Mouse (Mus musculus): ENCODE measurements at regions not wholly inside any gene's neighbourhood (a gene's known extent, or its start where the extent isn't known, plus 50 kb on each side); places are given as distances from the start of the nearest gene placed in this dataset.

GRCm38 (mm10) chr10:30132243-30132642, 68.1 kb downstream of the Cenpw start:
- in situ Hi-C loops (cut with MboI, MseI), result no loop called here

DNA sequence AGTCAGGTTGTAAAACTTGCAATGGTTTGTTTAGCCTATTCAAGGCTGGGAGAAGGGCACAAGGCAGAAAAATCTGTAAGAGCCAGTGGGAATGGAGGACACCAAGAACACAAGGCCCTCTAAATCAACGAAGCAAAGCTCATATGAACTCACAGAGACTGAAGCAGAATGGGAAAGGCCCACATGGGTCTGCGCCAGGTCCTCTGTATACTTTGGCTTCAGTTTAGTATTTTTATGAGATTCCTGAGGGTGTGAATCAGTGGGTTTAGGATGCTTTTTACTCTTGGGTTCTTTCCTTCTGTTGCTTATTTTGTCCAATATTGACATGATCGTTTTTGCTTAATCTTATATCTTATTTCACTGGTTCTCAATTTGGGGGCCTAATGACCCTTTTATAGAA, 90.0 kb downstream of the Cenpw start:
- in situ Hi-C loops (cut with MboI, MseI), result no loop called here

DNA sequence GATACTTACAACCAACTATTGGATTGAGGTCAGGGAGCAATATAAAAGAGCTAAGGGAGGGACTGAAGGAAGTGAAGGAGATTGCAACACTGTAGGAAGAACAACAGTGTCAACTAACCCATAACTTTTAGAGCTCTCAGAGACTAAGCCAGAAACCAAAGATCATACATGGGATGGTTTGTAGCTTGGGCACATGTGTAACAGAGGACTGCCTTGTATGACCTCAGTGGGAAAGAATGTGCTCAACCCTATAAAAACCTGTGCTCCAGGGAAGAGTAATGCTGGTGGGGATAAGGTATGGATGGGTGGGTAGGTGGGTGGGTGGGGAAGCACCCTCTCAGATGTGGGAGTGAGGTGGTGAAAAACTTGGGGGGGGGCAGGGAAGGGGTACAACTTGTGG, 97.9 kb downstream of the Cenpw start:
- in situ Hi-C loops (cut with MboI, MseI), result no loop called here

DNA sequence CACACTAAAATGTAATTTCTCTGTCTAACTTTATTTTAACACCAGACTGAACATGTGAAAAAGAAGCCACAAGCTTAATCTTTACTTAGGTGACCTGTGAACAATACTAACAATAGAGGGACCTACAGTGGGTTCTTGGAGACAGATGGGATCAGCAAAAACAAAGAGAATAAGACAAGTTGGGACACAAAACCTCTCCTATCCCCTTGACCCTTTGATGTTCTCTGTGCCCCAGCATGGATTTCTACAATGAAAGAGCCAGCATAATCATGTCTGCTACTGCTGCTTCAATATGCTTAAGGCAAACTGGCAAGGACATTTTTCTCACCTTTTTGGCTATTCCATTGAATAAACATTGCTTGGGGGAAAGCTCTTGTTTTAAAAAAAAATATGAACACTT, 105.8 kb downstream of the Cenpw start:
- in situ Hi-C loops (cut with MboI, MseI), result no loop called here

DNA sequence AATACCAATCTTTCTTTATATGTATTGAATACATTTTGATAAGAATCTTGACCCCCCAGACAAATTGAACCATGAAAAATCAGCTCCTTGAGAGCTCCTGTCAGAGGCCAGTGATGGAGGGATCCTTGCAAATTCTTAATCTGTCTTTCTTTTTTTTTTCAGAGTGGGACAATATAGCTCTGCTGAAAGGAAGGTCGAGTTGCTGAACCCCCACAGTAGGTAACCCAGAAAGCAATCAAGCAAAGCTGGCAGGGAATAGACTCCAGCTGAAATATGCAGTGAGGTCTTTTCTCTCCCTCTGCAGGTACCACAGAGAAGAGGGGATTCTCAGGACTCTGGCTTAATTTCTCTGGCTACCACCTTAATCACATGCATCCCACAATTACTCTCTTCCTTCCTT, 108.8 kb downstream of the Cenpw start:
- in situ Hi-C loops (cut with MboI, MseI), result no loop called here

GRCm38 (mm10) chr10:30089406-30089805, 111.0 kb downstream of the Cenpw start:
- in situ Hi-C loops (cut with MboI, MseI), result no loop called here

DNA sequence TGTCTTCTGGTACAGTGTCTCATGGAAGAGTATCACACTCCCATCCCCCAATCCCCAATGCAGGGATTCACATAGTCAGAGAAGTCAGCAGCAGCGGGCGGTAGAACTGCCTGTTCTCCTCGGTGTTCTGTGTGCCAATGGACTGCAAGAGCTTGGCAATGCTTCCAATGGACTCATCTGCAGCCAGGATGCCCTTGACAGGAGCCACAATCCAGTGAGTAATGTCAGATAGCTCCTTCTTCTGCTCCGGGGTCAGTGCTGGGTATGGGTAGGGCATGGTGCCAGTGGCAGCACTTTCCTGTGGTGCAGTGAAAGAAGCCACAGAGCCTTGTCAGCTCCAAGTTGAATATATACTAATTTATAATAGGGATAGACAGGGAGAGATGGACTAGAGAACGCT, 115.3 kb downstream of the Cenpw start:
- in situ Hi-C loops (cut with MboI, MseI), result no loop called here

DNA sequence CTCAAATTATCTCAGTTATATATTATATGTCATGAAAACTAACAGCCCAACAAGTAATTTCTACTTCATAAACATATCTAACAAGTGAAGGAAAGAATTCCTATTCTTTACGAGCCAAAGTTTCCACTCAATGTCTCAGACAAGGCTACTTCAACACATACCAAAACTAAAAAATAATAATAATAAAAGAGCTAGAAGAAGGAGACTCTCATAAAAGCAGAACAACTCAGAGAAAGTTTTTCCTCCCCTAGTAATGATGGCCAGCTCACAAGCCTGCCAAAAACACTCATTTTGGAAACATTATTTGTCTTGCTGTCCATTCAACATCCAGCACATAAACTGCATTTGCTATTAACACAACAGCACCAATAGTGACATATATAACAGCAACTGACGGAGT, 133.7 kb downstream of the Cenpw start:
- in situ Hi-C loops (cut with MboI, MseI), result no loop called here

DNA sequence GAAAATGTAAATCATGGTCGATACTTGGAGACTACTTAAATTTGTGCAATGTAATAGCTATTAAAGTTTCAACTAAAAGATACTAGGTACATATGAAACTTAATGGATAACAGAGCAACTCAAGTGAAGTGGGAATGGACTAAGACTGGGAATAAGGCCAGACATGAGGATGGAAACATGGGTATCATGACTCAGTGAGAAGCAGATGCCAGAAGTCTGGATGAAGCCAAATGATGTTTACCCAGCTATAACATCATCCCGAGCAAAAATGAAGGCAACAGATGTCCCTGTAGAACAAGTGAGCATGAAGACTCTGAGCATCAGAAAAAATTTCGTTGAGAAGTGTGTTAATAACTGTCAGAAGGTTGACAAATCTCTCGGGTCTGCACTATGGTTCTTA, 169.7 kb downstream of the Cenpw start:
- in situ Hi-C loops (cut with MboI, MseI), result no loop called here

DNA sequence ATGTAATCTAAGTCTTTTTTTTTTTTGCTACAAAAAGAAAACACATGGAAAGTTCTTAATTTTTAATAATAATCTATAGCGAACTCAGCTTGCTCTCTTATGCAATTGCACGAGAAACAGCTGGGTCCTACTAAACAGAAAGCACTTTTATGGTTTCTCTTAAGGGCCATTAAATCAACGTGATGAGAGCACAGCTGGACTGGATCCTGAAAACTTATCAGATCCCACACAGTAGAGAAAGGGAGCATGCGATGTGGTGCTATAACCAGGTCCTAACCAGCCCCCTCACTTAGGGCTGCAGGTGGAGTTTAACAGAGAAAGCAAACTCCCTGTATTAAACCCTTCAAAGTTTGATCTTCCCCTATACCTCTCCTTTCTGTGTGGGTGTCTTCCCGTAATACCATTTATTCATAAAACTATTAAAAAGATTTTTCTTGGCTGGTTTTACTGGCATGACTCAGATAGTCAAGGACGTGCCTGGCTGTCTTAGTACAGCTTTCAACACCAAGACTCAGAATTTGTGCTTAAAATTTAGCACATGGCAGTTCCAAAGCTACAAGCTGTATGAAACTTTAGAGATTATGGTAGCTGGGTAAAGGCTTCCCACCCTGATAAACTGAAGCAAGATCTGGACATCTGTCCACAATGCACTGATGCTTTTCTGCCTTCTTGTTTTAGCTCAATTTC, 197.3 kb downstream of the Cenpw start:
- in situ Hi-C loops (cut with MboI, MseI), result no loop called here

- in situ Hi-C loops (cut with MboI, MseI), result no loop called here
These were observed 199.5 kb downstream of the Cenpw start for GRCm38 (mm10) chr10:30000836-30001235.

- in situ Hi-C loops (cut with MboI, MseI), result loop anchor here (25.0 kb wide), 1 partner anchor 1956 kb away; no protein-coding TSS in a partner anchor
These were observed 218.8 kb downstream of the Cenpw start for GRCm38 (mm10) chr10:29981539-29981938.
